Mouse (Mus musculus) left cerebral cortex, postnatal 4 days (tissue): ENCODE measurements at regions not wholly inside any gene's neighbourhood (a gene's known extent, or its start where the extent isn't known, plus 50 kb on each side); places are given as distances from the start of the nearest gene placed in this dataset.

Source experiments
- DNase-seq: peaks from one replicate; pipeline ENCODE4 v3.0.0-alpha.2; 2022
- intact Hi-C: fragments of 180-260 bp; cut with DNase I; formaldehyde crosslinking; loops from one replicate; pipeline ENCODE4 v1.15.1; 2025

- intact Hi-C loops, result no loop called here
- DNase-seq, result no peak
Observed at GRCm38 (mm10) chr1:64364095-64364494, 168.3 kb upstream of the Creb1 start.

- intact Hi-C loops, result no loop called here
- DNase-seq, result no peak
Observed at GRCm38 (mm10) chr1:64361959-64362638, 170.3 kb upstream of the Creb1 start.

DNA sequence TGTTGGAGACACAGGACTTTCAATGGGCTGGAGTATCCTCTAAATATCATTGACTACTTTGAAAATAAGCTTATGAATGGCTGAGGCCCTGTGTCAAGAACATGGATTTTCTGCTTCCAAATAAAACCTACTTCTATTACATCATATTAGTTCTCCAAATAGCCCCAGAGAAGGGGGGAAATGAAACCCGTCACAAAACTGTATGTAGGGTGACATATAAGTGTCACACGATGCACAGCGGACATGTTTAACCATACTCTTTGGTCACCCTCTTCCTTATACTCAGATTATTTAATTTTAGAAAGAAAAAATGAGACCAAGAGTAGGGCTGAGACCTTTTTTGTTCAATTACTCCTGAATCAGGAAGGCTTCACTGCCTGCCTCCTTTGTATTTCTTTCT lies 189.2 kb upstream of the Creb1 start:
- no peak for DNase-seq
- intact Hi-C loops, result no loop called here

GRCm38 (mm10) chr1:64341596-64341995 lies 190.8 kb upstream of the Creb1 start:
- DNase-seq, result peak; percentile 70
- intact Hi-C loops, result no loop called here

DNA sequence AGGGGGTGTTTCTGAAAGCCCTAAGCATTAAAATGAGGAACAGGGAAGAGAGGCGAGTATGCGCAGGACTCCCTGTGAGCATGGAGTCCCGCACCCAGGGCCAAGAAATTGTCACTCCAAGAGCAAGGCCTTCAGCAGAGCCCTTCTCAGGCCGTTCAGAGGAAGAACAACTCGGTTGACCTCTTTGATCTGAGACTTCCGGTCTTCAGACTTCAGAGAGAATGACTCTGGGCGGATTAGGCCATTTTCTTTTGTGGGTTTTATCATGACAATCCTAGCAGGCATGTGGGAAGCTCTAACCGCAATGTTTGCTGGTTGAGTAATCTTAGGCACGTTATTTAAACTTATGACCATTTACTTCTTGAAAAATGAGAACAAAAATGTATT lies 193.9 kb upstream of the Creb1 start:
- intact Hi-C loops, result no loop called here
- DNase-seq, result no peak

DNA sequence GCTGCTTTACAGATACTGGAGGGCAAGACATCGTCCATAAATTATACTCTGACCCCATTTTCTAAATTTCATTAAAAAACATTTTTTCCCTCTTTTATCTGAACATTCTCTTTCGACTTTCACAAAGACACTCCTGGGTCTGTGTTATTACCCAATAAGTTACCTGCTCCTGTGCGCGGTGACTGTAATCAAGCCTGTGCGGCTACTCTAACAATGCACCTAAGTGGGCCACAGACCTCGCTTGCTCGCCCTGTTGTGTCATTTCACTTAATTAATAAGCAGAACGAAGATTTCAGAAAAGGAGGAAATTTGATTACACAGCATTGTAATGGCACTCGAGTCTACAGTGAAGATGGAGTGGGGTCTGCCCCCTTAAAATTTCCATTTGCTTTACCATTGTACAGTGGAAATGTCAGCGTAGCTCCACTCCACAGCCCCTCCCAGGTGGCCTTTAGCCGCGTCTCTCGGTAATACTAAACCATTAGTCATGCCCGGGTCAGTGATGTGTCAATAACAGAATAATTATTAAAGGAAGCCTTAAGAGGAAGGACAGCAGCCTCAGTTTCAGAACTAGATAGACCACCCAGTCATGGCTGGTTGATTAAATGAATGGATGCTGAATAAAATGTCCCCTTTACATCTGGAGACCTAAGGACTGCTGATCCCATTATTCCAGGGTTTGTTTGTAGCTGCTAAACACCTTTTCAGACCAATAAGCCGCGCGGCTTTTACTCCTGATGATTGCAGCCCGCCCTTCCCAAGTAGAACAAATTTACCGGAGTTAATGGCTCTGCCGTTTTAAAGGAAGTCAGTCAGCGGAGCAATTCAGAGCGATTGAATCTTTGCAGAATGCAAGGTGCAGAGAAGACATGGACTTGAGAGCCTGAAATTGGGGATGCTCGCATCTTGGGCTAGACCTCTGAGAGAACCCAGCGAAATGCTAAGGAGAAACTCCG lies 194.5 kb upstream of the Creb1 start:
- DNase-seq, result no peak
- intact Hi-C loops, result no loop called here

- DNase-seq, result no peak
- intact Hi-C loops, result no loop called here
Observed at GRCm38 (mm10) chr1:64331566-64331965, 200.9 kb upstream of the Creb1 start.

DNA sequence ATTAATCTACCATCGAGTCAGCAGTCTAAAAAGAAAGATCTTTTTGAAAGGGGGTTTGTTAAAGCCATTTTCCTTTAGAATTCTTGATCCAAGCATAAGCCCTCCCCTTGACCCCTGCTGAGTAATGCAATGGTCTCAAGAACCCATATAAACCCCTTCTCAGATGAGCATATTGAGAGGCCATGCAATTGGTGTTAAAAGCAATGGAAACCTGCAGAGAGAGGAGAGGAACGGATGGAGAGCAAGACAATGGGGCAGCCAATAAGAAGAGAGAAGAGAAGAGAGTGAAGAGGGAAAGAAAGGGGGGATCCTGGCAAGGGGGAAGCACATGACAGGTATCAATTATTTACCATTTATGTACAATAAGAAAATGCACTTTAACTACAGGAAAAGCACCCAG lies 201.7 kb upstream of the Creb1 start:
- intact Hi-C loops, result no loop called here
- DNase-seq, result no peak

DNA sequence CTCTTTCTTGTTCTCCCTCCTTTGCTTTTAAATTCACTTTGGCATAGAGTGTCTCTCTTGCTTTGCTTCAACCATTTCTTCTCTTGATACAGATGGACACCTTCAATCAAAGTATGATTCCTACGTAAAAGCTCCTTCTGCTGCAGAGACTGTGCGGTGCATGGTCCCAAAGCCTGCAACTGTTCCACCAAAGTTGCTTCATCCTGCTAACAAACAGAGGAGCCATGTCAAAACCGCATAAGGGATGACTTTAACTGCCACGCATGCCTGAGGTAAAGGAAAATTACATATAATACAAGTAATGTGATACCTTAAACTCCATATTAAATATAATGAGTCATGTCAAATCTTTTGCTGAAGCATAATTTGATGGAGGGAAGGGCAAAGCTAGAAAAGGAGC lies 200.1 kb upstream of the Klf7 start:
- DNase-seq, result no peak
- intact Hi-C loops, result no loop called here

GRCm38 (mm10) chr1:64319155-64319582 lies 197.1 kb upstream of the Klf7 start:
- intact Hi-C loops, result no loop called here
- no peak for DNase-seq

DNA sequence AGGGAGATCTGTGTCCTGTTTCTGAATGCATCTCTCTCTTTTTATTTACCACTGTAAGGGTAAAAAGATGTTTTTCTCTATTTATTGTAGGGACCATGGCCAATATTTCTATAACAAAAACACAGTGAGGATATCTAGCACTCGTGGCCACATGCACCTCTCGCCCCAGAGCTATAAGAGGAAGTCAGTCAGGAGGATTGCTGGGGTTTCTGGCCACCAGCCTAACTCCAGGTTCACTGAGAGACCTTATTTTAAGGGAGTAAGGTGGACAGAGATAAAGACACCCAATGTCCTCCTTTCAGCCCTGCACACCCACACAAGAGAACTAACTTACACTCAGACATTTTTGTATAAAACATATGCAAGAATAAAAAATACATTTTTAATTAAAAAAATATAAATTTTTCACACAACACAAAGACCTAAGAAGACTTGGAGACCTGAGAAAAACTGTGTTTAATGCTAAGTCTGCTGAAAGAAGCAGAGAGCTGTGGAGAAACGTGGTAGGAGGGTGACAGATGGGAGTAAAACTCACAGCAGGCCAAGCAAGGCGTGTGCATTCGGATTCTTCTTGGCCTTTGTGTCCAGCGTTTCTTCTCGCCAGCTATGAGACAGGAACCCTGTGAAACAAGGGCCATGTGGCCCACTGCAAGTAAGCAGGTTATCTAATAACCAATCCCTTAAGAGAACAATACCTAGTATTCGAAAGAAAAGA lies 196.5 kb upstream of the Klf7 start:
- DNase-seq, result no peak

GRCm38 (mm10) chr1:64317032-64317636 lies 195.1 kb upstream of the Klf7 start:
- intact Hi-C loops, result no loop called here
- no peak for DNase-seq

More for the DNA sequence above, 196.5 kb upstream of the Klf7 start:
- intact Hi-C loops, result no loop called here

GRCm38 (mm10) chr1:64311371-64311770 lies 189.3 kb upstream of the Klf7 start:
- intact Hi-C loops, result no loop called here
- DNase-seq, result no peak

DNA sequence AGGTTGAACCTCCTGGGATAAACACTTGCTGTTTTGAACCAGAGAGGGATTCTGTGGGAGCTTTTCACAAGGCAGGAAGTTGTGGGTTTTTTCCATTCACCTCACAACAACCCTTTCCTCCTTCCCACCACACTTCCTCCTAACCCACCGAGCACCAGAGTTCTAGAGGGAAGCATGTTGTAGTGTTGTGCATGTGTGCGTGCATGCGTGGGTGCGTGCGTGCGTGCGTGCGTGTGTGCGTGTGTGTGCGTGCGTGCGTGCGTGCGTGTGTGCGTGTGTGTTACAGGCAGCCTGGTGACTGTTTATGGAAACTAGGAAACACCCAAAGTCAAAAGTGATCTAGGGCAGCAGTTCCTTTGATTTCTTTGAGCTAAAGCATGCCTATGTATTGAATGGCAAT lies 186.5 kb upstream of the Klf7 start:
- intact Hi-C loops, result loop anchor here (10.0 kb wide), 1 partner anchor 544 kb away; the partner anchor contains the start of gene 4933402D24Rik

GRCm38 (mm10) chr1:64308088-64308487 lies 186.0 kb upstream of the Klf7 start:
- DNase-seq, result no peak
- intact Hi-C loops, result loop anchor here (10.0 kb wide), 1 partner anchor 543 kb away; the partner anchor contains the start of gene 4933402D24Rik

More for the DNA sequence above, 186.5 kb upstream of the Klf7 start:
- no peak for DNase-seq

- DNase-seq, result peak; percentile 79
Observed at GRCm38 (mm10) chr1:64305427-64306213, 183.5 kb upstream of the Klf7 start.

GRCm38 (mm10) chr1:64302833-64303358 lies 180.8 kb upstream of the Klf7 start:
- DNase-seq, result peak; percentile 39
- intact Hi-C loops, result loop anchor here (10.0 kb wide), 1 partner anchor 538 kb away; the partner anchor contains the start of gene 4933402D24Rik

More at GRCm38 (mm10) chr1:64305427-64306213, 183.5 kb upstream of the Klf7 start:
- intact Hi-C loops, result loop anchor here (10.0 kb wide), 1 partner anchor 541 kb away; the partner anchor contains the start of gene 4933402D24Rik

DNA sequence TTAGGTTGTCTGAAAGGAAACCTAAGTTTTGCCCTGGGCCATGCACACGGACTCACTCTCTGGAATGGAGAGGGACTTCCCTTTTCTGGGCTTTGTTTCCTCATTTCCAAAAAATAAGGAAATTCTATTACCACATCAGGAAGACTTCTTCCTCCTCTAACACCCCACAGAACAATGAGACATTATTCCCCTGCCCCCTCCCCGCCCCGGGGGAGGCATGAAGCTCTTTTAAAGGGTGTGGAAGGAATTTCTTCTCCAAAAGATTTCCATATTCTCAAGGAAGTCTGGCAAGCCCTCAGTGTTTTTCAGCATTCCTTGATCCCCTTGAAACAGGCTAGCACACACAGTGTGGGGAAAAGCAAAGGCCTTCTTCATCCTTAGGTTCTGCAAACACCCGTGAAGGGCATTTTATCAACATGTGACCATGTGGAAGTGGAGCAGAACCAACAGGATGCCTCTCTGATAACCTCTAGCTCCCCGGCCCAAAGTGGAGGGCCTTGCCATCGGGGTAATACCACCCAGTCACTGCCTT lies 179.5 kb upstream of the Klf7 start:
- intact Hi-C loops, result loop anchor here (10.0 kb wide), 1 partner anchor 537 kb away; the partner anchor contains the start of gene 4933402D24Rik
- DNase-seq, result no peak

DNA sequence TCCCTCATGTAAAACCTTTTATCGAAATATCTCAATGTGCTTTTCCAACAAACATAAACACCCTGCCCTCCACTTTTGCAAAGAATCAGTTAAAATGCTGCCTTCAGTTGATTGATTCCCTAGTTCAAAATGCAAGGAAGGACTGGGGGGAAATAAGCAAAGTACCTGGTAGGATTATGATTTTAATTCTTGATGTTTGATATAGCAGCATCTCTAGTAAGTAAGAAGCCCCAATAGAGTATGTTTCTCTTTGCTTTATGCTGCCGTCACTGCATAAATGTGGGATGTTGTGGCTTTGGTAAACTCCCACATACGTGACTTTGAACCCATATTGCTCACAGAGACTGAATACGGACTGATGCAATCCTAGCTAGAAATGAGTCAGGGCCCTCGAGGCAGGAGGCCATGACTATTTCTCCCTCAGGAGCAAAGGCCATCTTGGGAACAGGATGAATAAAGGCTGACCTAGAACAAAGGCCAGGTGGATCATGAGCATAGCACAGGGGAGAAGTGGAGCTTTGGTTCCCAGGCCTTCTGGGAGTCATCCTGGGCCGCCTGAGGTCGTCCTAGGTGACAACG lies 179.0 kb upstream of the Klf7 start:
- intact Hi-C loops, result loop anchor here (10.0 kb wide), 1 partner anchor 536 kb away; the partner anchor contains the start of gene 4933402D24Rik
- no peak for DNase-seq
